Mouse (Mus musculus): ENCODE measurements around the gene Gmnc. TPM values are rescaled to one million over a fixed set of nuclear protein-coding genes. Genes with fewer than 3 reads are reported as not detected.

Gmnc gene
- polyA plus RNA-seq (2014; fragmentation: Nextera tagmentation; extraction: Ambion mirVana): 0.12 TPM in 1 of 2 replicates, not detected in the other

- Histone ChIP-seq H3K36me3 (ENCODE audit: control insufficient read depth, insufficient read depth, low read length) (no peaks in the 10 kb centered on the region), H3K4me3 (replicated peaks; ENCODE audit: low read depth, low read length) (no peak within 1 kb of the TSS), H3K9me3 (ENCODE audit: control insufficient read depth, low read length) (no peaks in the 10 kb centered on the region), H3K27me3 (ENCODE audit: control insufficient read depth, insufficient read depth, low read length) (no peaks in the 10 kb centered on the region), H3K27ac (replicated peaks; ENCODE audit: low read depth, low read length) (no peak within 1 kb of the TSS), H3K4me2 (ENCODE audit: low read length) (no peak within 1 kb of the TSS), H3K9ac (replicated peaks; ENCODE audit: low read length) (no peak within 1 kb of the TSS), H3K4me1 (ENCODE audit: control insufficient read depth, insufficient read depth, low read length) (no peaks in the 10 kb centered on the region)
- DNase-seq: peak; percentile 12
- WGBS: 51% methylated on average over 13 of the region's 13 CpGs
- ATAC-seq (ENCODE audit: low FRiP score, low TSS enrichment): no peak
These were observed at the start of gene Gmnc for GRCm38 (mm10) chr16:26991477-26992300. Gene Gmnc, minus strand, starts transcription at chr16:26991652.

- 96% methylated on average over 2 of the region's 2 CpGs for WGBS
These were observed 35.8 kb upstream of the Gmnc start for GRCm38 (mm10) chr16:27027281-27027680.

GRCm38 (mm10) chr16:27026226-27026625 is 34.8 kb upstream of the Gmnc start:
- H3K4me3 ChIP-seq (replicated peaks; ENCODE audit: low read depth, low read length): no peak overlapping the region
- H3K4me2 ChIP-seq (ENCODE audit: low read length): no peak overlapping the region
- DNase-seq (no peak), ATAC-seq (ENCODE audit: low FRiP score, low TSS enrichment) (no peak)
- H3K27ac ChIP-seq (replicated peaks; ENCODE audit: low read depth, low read length): no peak overlapping the region
- H3K4me1 ChIP-seq (ENCODE audit: control insufficient read depth, insufficient read depth, low read length): no peaks in the 10 kb centered on the region
- 91% methylated on average over 4 of the region's 4 CpGs for WGBS
- no peak overlapping the region for H3K9ac ChIP-seq (replicated peaks; ENCODE audit: low read length)
- no peaks in the 10 kb centered on the region for H3K27me3 ChIP-seq (ENCODE audit: control insufficient read depth, insufficient read depth, low read length)
- H3K36me3 ChIP-seq (ENCODE audit: control insufficient read depth, insufficient read depth, low read length): no peaks in the 10 kb centered on the region
- H3K9me3 ChIP-seq (ENCODE audit: control insufficient read depth, low read length): no peaks in the 10 kb centered on the region

More at GRCm38 (mm10) chr16:27027281-27027680, 35.8 kb upstream of the Gmnc start:
- DNase-seq: no peak
- ATAC-seq (ENCODE audit: low FRiP score, low TSS enrichment): no peak
- Histone ChIP-seq H3K9me3 (ENCODE audit: control insufficient read depth, low read length) (no peaks in the 10 kb centered on the region), H3K4me3 (replicated peaks; ENCODE audit: low read depth, low read length) (no peak overlapping the region), H3K27me3 (ENCODE audit: control insufficient read depth, insufficient read depth, low read length) (no peaks in the 10 kb centered on the region), H3K4me1 (ENCODE audit: control insufficient read depth, insufficient read depth, low read length) (no peaks in the 10 kb centered on the region), H3K36me3 (ENCODE audit: control insufficient read depth, insufficient read depth, low read length) (no peaks in the 10 kb centered on the region), H3K9ac (replicated peaks; ENCODE audit: low read length) (no peak overlapping the region), H3K4me2 (ENCODE audit: low read length) (no peak overlapping the region), H3K27ac (replicated peaks; ENCODE audit: low read depth, low read length) (no peak overlapping the region)

GRCm38 (mm10) chr16:27022746-27023145 is 31.3 kb upstream of the Gmnc start:
- ATAC-seq (ENCODE audit: low FRiP score, low TSS enrichment): no peak
- Histone ChIP-seq H3K4me3 (replicated peaks; ENCODE audit: low read depth, low read length) (no peak overlapping the region), H3K36me3 (ENCODE audit: control insufficient read depth, insufficient read depth, low read length) (no peaks in the 10 kb centered on the region), H3K4me1 (ENCODE audit: control insufficient read depth, insufficient read depth, low read length) (no peaks in the 10 kb centered on the region), H3K4me2 (ENCODE audit: low read length) (no peak overlapping the region), H3K9ac (replicated peaks; ENCODE audit: low read length) (no peak overlapping the region), H3K9me3 (ENCODE audit: control insufficient read depth, low read length) (no peaks in the 10 kb centered on the region), H3K27me3 (ENCODE audit: control insufficient read depth, insufficient read depth, low read length) (no peaks in the 10 kb centered on the region), H3K27ac (replicated peaks; ENCODE audit: low read depth, low read length) (no peak overlapping the region)
- 93% methylated on average over 2 of the region's 2 CpGs for WGBS
- no peak for DNase-seq

GRCm38 (mm10) chr16:27017309-27017708 is 25.9 kb upstream of the Gmnc start:
- no peak for ATAC-seq (ENCODE audit: low FRiP score, low TSS enrichment)
- no peak overlapping the region for H3K27ac ChIP-seq (replicated peaks; ENCODE audit: low read depth, low read length)

GRCm38 (mm10) chr16:27002714-27003113 is 11.3 kb upstream of the Gmnc start:
- no peak overlapping the region for H3K27ac ChIP-seq (replicated peaks; ENCODE audit: low read depth, low read length)
- WGBS: 95% methylated on average over 1 of the region's 1 CpGs
- H3K9ac ChIP-seq (replicated peaks; ENCODE audit: low read length): no peak overlapping the region
- no peak overlapping the region for H3K4me2 ChIP-seq (ENCODE audit: low read length)
- H3K4me3 ChIP-seq (replicated peaks; ENCODE audit: low read depth, low read length): no peak overlapping the region
- H3K36me3 ChIP-seq (ENCODE audit: control insufficient read depth, insufficient read depth, low read length): no peaks in the 10 kb centered on the region
- no peak for ATAC-seq (ENCODE audit: low FRiP score, low TSS enrichment)
- no peak for DNase-seq
- H3K4me1 ChIP-seq (ENCODE audit: control insufficient read depth, insufficient read depth, low read length): no peaks in the 10 kb centered on the region
- H3K27me3 ChIP-seq (ENCODE audit: control insufficient read depth, insufficient read depth, low read length): no peaks in the 10 kb centered on the region
- no peaks in the 10 kb centered on the region for H3K9me3 ChIP-seq (ENCODE audit: control insufficient read depth, low read length)

More at GRCm38 (mm10) chr16:27017309-27017708, 25.9 kb upstream of the Gmnc start:
- H3K4me2 ChIP-seq (ENCODE audit: low read length): no peak overlapping the region
- no peaks in the 10 kb centered on the region for H3K4me1 ChIP-seq (ENCODE audit: control insufficient read depth, insufficient read depth, low read length)
- H3K9me3 ChIP-seq (ENCODE audit: control insufficient read depth, low read length): no peaks in the 10 kb centered on the region
- no peak overlapping the region for H3K9ac ChIP-seq (replicated peaks; ENCODE audit: low read length)
- no peaks in the 10 kb centered on the region for H3K27me3 ChIP-seq (ENCODE audit: control insufficient read depth, insufficient read depth, low read length)
- DNase-seq: no peak
- WGBS: 36% methylated on average over 4 of the region's 4 CpGs
- no peak overlapping the region for H3K4me3 ChIP-seq (replicated peaks; ENCODE audit: low read depth, low read length)
- no peaks in the 10 kb centered on the region for H3K36me3 ChIP-seq (ENCODE audit: control insufficient read depth, insufficient read depth, low read length)

- H3K27ac ChIP-seq (replicated peaks; ENCODE audit: low read depth, low read length): no peak overlapping the region
- ATAC-seq (ENCODE audit: low FRiP score, low TSS enrichment): no peak
These were observed 8.1 kb upstream of the Gmnc start for GRCm38 (mm10) chr16:26999563-26999962.

GRCm38 (mm10) chr16:26989415-26990315 is 1.8 kb downstream of the Gmnc start:
- H3K9me3 ChIP-seq (ENCODE audit: control insufficient read depth, low read length): no peaks in the 10 kb centered on the region
- H3K4me3 ChIP-seq (replicated peaks; ENCODE audit: low read depth, low read length): no peak overlapping the region
- ATAC-seq (ENCODE audit: low FRiP score, low TSS enrichment) (peak; percentile 37; the same call in 1 of the 2 replicates), DNase-seq (peak; percentile 7)
- H3K4me2 ChIP-seq (ENCODE audit: low read length): no peak overlapping the region
- H3K36me3 ChIP-seq (ENCODE audit: control insufficient read depth, insufficient read depth, low read length): no peaks in the 10 kb centered on the region
- H3K27ac ChIP-seq (replicated peaks; ENCODE audit: low read depth, low read length): no peak overlapping the region
- 71% methylated on average over 19 of the region's 19 CpGs for WGBS
- no peak overlapping the region for H3K9ac ChIP-seq (replicated peaks; ENCODE audit: low read length)
- no peaks in the 10 kb centered on the region for H3K27me3 ChIP-seq (ENCODE audit: control insufficient read depth, insufficient read depth, low read length)
- H3K4me1 ChIP-seq (ENCODE audit: control insufficient read depth, insufficient read depth, low read length): no peaks in the 10 kb centered on the region

More at GRCm38 (mm10) chr16:26999563-26999962, 8.1 kb upstream of the Gmnc start:
- Histone ChIP-seq H3K36me3 (ENCODE audit: control insufficient read depth, insufficient read depth, low read length) (no peaks in the 10 kb centered on the region), H3K4me3 (replicated peaks; ENCODE audit: low read depth, low read length) (no peak overlapping the region), H3K4me2 (ENCODE audit: low read length) (no peak overlapping the region), H3K9me3 (ENCODE audit: control insufficient read depth, low read length) (no peaks in the 10 kb centered on the region), H3K27me3 (ENCODE audit: control insufficient read depth, insufficient read depth, low read length) (no peaks in the 10 kb centered on the region), H3K4me1 (ENCODE audit: control insufficient read depth, insufficient read depth, low read length) (no peaks in the 10 kb centered on the region), H3K9ac (replicated peaks; ENCODE audit: low read length) (no peak overlapping the region)
- WGBS: 11% methylated on average over 2 of the region's 2 CpGs
- peak; percentile 12 for DNase-seq
